Mouse (Mus musculus): ENCODE results near the gene Sh3kbp1.

The Sh3kbp1 gene

DNA sequence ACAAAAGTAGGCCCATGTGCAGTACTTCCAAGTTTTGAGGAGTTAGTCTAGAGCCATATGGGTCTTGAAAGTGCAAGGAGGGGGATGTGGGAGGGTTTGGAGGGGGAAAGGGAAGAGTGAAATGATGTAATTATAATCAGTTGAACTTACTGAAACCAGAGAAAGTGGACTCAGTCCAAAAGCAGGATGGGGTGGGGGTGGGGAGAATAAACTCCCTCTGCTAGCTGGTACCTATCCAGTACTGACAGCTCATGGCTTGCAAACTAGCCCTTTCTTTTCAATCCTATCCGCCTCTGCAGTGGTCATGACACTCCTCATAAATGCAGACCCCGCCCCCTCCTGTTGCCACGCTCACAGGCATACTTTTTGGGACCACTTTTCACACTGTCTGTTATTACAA is 283.5 kb downstream of the Sh3kbp1 start:
- peak; percentile 11 for DNase-seq (ENCODE audit: extremely low read depth, insufficient read length, low spot score)

DNA sequence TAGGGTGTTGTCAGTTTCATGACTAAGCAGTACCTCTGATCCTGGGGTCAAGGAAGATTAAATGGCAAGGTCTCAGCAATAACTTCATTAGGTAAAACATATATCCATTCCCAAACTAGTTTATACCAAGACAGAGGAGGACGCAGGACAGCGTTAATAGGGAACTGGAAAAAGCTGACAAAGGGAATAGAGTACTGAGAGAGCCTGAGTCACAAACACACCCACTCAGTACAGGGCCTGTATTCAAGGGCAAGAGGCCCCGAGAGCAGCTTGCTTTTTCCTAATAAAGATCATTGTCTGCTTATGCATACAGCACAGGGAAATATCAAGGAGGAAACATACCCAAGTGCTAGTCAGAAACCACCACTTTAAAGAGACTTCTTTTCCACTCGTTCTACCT is 284.5 kb downstream of the Sh3kbp1 start:
- DNase-seq (ENCODE audit: extremely low read depth, insufficient read length, low spot score), result no peak

DNA sequence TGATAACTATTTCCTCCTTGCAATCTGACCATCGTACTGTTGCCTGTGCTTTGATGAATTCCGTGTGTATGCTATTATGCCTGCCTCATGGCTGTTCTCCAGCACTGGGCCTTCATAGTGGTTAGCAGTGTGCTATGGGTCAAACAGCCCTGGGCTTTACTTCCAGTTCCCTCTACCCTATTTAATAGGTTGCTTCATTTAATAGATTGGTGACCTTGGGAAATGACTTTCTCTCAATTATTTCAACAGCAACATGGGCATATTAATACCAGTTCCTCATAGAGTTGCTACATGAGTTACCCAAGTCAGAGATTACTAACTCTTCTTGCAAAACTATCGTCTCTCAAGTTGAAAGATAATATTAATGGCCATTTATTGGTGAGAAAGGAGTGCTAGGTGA is 285.0 kb downstream of the Sh3kbp1 start:
- DNase-seq (ENCODE audit: extremely low read depth, insufficient read length, low spot score), result no peak

DNA sequence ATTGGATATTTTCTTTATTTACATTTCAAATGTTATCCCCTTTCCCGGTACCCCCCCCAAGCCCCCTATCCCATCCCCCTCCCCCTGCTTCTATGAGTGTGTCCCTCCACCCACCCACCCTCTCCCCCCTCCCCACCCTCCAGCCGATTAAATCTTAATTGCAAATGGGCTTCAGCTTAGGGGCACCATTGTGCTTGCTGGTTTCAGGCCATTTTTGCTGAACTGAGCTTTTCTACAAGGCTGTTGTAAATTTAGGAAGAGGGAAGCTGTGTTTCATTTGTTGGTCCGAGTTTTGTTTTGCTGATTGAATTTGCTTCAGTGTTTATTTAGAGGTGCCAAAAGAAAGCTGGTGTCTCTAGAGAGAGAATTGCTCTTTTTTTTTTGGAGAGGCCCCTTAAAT is 286.4 kb downstream of the Sh3kbp1 start:
- DNase-seq (ENCODE audit: extremely low read depth, insufficient read length, low spot score), result no peak

DNA sequence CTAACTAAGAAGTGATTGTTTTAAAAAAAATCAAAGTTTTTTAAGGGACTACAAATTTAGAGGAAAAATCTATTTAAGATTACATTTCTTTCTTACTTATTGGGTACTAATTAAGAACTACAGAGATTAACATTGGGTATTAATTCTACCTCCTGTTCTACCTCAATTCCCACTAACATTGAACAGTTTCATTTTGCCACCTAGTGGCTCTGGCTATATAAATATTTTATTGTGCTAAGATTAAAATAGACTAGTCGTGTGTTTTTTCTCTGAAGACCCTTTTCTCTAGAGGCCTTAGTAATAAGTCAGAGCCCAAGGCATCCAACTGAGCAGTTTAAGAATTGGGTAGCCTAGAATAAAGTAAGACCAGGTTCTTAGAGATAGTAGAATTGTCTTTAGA is 288.1 kb downstream of the Sh3kbp1 start:
- DNase-seq (ENCODE audit: extremely low read depth, insufficient read length, low spot score), result no peak

DNA sequence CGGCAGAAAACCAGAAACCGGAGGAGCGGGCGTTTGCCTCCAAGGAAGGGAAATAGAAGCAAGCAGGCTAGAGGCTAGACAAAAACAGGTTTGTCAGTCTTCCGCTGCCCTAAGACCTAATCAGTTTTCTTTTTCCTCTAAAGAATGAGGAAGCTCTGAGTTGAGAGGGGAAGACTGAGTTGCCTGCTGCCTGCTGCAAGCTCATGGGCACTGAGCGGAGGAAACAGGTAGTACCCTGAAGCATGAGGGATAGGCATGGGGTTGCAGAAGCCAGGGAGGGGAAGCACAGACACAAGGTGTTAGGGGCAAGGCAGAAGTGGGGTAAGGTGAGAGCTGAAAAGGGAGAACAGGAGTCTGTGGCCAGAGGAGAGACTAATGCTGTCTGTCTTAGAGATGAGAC is 297.7 kb downstream of the Sh3kbp1 start:
- no peak for DNase-seq (ENCODE audit: extremely low read depth, insufficient read length, low spot score)

DNA sequence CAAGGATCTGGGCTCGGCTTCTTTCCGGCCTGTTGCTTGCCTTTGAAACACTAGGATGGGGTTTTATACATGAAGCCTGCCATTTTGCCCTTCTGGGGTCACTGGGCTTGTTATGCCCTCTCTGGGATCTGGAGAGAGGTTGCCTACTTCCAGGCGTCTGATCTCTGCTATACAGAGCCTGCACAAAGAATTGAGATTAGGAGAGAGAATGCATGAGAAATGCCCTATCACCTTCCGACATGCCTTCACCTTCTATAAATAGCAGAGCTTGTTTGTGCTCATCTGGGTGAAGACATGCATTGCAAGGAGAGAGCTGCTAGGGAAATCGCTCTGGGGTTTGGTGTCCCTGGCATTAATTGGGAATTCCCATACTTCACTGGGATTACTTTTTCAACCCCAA is 301.1 kb downstream of the Sh3kbp1 start:
- DNase-seq (ENCODE audit: extremely low read depth, insufficient read length, low spot score), result no peak

DNA sequence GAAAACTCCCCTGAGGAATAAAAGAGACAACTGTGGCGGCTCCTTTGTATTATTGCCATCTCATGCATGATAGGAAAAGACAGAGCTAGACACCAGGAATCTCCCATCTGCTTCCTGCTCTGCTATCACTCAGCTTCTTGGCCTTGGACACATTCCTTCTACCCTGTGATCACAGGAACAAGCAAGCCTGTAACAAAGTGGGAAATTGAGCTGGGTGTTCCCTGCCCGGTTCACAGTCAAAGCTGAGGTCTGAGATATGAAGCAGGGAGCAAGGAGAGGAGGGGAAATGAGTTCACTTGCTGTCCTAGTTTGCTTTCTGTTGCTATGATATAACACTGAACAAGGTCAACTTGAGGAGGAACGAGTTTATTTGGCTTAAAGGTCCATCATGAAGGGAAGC is 301.8 kb downstream of the Sh3kbp1 start:
- no peak for DNase-seq (ENCODE audit: extremely low read depth, insufficient read length, low spot score)

DNA sequence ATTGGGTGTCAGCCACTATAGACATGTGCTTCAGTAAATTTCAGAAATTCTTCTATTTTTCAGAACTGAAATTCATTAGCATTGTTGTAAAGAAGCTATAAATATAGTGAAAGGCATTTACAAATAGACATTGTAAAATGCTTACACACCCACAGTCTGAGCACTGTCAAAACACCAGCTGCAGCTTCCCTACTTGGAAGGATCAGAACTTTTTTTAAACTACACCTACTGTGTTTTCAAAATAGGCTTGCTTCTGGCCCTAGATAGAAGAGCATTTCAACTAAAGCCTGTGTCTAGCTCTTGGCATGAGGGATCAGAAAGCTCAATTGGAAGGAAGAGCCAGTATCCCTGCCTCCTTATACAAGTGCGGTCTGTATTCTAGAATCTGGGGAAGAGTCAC is 305.0 kb downstream of the Sh3kbp1 start:
- DNase-seq (ENCODE audit: extremely low read depth, insufficient read length, low spot score), result no peak

DNA sequence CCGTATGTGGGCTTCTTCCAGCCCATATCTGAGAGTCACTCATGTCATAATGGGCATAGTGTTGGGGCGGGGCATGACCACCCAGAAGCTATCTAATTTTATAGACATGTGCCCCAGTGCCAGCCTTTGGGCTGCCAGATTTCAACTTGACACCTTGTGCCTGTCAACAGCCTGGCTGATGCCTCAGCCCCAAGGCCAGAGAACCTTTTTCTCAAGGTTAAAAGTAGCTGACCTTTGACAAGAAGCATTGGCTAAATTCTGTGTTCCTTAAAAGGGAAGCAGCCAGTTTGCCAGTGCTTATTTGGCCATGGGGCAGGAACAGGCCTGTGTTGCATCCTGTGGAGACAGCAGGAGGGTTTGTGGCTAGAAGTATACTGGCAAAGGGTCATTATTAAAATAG is 315.5 kb downstream of the Sh3kbp1 start:
- no peak for DNase-seq (ENCODE audit: extremely low read depth, insufficient read length, low spot score)

DNA sequence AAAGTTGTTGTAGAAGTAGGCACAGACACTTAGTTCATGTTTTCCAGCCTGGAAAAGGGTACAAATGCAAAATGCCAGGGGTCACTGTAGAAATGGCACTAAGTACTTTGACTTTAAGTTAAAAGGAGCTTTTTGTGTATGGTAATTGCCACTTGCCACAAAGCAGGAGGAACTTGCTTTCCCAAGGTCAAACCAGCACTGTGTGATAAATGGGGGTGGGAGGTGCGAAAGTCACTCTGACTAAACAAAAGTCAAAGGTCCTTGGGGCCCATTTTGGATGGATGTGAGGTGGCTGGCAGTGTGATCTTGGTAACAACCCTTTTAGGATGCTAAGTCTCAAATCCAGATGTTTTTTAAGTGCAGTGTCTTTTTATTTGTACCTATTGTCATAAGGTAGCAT is 316.5 kb downstream of the Sh3kbp1 start:
- no peak for DNase-seq (ENCODE audit: extremely low read depth, insufficient read length, low spot score)

DNA sequence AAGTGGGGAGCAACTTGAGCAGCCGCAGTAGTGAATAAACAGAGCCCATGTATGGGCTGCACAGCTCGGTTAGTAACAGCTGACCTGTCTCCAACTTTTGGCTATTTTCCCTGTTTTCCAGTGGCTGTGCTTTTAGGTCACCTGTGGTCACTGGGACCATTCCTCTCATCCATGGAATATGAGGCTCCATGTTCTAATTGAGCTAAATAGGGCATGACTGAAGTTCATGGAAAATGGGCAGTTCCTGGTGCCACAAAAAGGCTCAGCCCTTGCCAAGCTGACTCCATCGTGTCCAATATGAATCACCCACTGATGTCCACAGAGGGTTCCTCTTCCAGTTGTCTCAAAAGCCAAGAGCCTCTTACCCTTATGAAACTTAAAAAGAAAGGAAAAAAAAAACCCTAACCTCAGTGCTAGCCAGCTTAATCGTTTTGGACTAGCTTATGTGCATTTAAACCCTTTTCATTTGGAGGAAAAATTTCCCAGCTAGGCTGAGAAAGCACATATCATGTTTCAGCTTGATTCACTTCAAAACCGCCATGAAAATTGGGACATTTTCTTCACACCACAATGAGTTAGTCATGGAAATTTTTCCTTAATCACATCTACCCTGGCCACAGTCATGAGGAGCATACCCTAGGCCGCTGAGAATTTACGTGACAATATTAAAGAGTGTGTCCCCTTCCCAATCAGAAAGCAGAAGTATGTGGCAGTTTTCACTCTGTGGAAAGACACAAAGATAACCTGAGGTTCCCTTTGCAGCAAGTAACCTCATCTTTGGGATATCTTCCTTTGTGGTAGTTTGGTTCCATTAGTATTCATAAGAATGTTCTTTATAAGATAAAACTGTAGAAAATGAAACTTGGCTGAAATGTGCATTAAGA is 326.7 kb downstream of the Sh3kbp1 start:
- peak; percentile 67 for DNase-seq (ENCODE audit: extremely low read depth, insufficient read length, low spot score)

DNA sequence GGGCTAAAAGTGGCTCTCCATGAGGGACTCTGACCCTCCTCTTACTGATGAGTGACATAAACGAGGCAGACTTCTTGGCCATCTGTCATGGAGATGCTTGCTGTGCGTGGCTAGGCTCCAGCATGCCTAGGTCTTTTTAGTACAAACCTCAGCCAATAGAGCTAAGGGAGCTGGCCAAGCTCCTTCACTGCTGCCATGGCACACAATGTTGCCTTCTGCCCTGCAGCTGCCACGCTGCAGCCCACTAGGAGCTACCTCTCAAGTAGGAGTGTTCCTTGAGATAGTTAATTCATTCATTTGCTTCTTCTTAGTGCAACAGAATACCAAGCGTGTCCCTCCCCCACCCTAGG is 327.3 kb downstream of the Sh3kbp1 start:
- DNase-seq (ENCODE audit: extremely low read depth, insufficient read length, low spot score), result peak; percentile 39

DNA sequence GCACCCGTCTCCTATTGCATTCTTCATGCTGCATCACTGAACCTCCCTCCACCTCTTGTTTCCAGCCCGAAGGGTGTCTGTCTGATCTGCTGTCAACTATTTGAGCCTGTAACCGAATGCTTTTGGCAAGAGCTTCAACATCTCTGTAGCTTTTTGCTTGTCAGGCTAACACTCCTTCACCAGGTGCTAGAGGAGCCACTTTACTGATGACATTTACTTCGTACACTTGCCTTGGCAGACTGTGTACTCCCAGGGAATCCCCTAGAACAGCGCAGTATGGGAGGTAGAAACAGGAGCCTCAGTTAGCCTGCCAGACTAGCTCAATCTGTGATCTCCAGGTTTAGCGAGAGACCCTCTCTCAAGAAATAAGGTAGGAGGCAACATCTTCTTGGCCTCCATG is 328.4 kb downstream of the Sh3kbp1 start:
- no peak for DNase-seq (ENCODE audit: extremely low read depth, insufficient read length, low spot score)

DNA sequence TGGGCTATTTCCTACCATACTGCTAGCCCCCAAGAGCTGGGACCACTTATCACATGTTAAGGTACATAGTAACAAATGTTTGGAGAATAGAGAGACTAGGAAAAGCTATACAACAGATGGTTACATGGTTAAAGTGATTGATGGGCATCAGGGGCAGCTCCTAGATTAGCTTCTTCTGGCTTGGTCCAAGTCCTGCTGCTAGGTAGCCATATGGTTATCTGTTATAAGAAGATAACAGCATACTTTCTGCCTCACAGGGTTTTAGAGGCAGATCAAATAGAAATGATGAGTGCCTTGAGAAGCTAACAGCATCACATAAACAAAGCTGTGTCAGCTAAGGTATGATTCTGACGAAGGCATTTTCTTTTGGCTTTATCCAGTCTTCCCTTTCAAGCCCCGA is 334.3 kb downstream of the Sh3kbp1 start:
- DNase-seq (ENCODE audit: extremely low read depth, insufficient read length, low spot score), result no peak

DNA sequence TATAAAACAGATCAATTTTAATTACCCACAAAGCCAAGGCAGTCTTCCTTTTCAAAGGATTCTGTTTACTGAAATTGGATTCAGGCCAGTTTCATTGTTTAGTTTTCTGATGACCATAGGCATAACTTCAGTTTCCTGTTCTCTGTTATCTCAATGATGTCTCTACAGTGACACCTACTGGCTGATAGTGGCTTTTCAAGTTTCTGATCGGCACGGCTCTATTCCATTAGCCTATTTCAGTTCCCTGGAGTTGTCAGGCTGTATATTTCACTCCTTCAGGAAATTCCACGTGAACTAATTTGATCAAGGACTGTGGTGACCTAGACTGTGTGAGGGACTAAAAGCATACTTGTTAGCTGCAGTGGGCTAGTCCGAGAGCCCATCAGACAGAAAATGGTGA is 336.2 kb downstream of the Sh3kbp1 start:
- DNase-seq (ENCODE audit: extremely low read depth, insufficient read length, low spot score), result no peak

DNA sequence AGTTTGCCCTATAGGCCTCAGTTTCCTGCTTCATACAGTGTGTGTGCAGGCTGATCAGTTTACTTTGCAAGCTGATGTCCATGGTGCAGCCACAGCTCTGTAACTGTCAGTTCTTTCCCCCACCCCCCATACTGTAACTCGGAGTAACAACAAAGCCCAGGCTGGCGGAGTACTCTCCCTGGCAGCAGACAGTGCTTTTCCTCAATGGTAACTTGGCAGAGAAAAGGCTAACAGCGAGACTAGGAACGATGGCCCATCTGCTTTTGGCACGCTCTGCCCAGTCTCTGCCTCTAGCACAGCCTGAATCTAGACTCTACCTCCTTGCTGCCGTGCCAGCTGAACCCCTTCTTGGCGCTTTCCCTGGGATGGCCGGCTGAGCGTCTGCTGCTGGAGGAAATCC is 336.9 kb downstream of the Sh3kbp1 start:
- DNase-seq (ENCODE audit: extremely low read depth, insufficient read length, low spot score), result no peak

DNA sequence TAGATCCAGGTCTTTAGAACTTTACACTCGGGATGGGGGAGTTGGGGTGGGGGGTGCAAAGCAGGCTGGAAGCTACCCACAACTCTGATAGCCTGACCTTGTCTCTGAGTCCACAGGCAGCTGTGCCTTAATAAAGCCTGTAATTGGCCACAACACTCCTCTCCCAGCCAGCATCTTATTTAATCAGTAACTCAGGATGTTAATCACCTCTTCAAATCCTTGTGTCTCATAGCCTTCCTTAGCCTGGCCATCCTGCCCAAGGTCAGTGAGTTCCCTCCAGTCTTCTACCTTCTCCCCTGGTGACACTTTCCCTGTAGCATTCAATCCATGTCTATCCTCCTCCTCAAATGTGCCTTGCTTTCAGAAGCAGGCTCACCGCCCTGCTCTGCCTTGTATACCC is 342.0 kb downstream of the Sh3kbp1 start:
- no peak for DNase-seq (ENCODE audit: extremely low read depth, insufficient read length, low spot score)

DNA sequence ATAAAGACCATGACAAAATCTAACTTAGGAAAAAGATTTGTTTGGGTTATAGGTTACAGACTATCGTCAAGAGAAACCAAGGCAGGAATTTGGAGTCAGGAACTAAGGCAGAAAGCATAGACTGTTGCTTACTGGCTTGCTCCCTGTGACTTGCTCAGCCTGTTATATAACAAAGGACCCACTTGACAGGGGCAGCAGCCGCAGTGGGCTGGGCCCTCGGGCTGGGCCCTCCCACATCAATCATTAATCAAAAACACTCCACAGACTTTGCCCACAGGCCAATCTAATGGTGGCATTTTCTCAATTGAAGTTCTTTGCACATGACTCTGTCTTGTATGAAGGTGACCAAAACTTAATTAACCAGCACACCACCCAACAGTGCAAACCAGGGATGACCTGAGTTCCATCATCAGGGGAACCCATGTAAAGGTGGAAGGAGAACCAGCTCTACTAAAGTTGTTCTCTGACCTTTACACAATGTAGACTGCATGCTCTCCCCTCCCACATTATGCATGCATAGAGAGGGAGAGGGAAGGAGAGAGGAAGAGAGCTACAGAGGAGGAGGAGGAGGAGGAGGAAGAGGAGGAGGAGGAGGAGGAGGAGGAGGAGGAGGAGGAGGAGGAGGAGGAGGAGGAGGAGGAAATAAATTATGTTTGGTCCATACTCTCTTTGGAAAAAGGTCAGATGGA is 344.2 kb downstream of the Sh3kbp1 start:
- no peak for DNase-seq (ENCODE audit: extremely low read depth, insufficient read length, low spot score)

DNA sequence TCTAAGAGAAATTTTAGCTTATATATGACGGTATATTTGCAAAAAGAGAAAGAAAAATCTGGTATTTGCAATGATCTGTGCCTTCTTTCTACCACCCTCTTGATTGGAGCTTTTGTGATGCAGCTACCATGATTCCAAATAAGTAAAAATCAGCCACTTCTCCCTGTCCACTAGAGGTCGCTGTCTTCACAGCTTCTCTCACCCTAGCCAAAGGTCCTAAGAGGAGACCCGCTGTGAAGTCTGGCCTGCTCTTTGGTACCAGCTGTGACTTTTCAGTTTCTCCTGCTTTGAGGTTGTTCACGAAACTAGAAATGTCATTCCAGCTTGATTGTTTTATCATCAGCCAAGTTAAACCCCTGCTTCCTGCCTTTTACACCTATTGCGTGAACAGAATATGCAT is 346.7 kb downstream of the Sh3kbp1 start:
- DNase-seq (ENCODE audit: extremely low read depth, insufficient read length, low spot score), result peak; percentile 13

DNA sequence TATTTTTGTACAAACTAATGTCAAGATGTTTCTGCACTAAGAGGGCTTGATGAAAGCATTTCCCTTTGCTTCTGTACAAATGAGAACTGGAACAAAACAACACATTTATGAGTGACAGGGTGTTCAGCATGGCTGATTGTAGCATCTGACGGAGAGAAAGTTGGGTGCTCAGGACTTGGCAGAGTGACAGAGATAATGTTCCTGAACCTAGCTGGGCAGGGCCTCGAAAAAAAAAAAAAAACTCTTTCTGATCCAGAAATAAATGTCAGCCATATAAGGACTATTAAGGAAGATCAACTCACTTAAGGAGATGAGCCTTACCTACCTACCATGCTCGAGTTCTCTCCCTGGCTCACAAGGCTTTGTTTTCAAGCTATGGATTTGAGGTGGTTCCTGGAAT is 349.2 kb downstream of the Sh3kbp1 start:
- DNase-seq (ENCODE audit: extremely low read depth, insufficient read length, low spot score), result no peak
